Mouse (Mus musculus) liver, adult (tissue): ENCODE measurements around the gene Tmem218.

Experiments used
- GATA4 ChIP-seq: IDR thresholded peaks from 2 replicates; pipeline ENCODE4 v1.6.1; 2014; ENCODE audit warnings: mild to moderate bottlenecking, low read length; ENCODE audit not compliant: insufficient replicate concordance

Gene Tmem218

GRCm38 (mm10) chr9:37250631-37251030, 42.6 kb downstream of the Tmem218 start:
- TF ChIP-seq GATA4: no peak

- no peak for TF ChIP-seq GATA4
These were observed 46.6 kb downstream of the Tmem218 start for GRCm38 (mm10) chr9:37254531-37255110.

DNA sequence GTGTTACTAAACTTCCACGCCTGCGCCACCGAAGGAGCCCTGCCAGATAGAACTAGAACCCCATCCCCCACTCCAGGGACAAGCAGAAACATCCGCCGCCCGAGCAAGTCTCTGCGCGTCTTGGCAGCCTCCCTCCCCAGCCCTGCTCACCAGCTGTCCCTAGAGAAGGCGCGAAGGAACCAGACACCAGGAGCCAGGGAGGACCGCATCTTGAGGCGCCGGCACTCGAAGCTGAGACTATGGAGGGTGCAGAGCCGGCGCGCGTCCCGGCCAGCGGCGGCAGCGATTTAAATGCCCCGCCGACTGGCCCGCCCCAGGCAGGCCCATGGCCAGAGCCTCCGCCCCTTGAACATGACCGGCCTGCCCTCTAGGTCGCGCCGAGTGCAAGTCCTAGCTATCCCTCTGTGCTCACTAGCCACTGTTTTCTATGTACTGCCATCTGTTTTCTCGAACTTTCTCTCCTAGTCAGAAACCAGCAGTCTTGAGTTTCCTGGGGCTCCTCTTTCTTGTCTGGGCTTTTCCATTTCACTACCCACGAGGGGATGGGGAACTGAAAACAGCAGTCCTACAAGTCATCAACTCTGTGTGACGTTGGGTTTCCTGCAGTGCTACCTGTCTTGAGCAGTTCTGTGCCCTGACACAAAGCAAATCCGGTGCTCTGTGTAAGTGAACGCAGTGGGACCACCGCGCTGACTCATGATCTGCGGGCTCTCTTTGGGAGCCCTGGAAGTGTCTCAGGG, 47.3 kb downstream of the Tmem218 start, which contains the start of gene Slc37a2:
Gene Slc37a2 (minus strand): TSS at position 590 of the 740 bp plus-strand sequence.
- 0 out of 2 replicates have a peak, but pooled peaks have one; percentile 9 for TF ChIP-seq GATA4

GRCm38 (mm10) chr9:37255889-37256225, 47.8 kb downstream of the Tmem218 start:
- TF ChIP-seq GATA4: no peak

GRCm38 (mm10) chr9:37266622-37267021, 58.6 kb downstream of the Tmem218 start:
- TF ChIP-seq GATA4: no peak
